Mouse (Mus musculus) liver, adult 2 months (tissue): ENCODE data around the gene Nudt17. TPM values are rescaled to one million over a fixed set of nuclear protein-coding genes. Genes with fewer than 3 reads are reported as not detected.

Experiments used
- DNase-seq: peaks from one replicate; pipeline ENCODE4 v3.0.0-alpha.2; 2011; ENCODE audit warnings: low read depth, low spot score; ENCODE audit errors: extremely low read depth
- H3K27ac ChIP-seq: fragments of 200-500 bp; replicated peaks from 2 replicates; pipeline ENCODE4 v1.5.1; 2012; ENCODE audit warnings: low read depth, mild to moderate bottlenecking, control low read depth, inconsistent platforms, low read length; ENCODE audit not compliant: insufficient read depth
- H3K27me3 ChIP-seq: fragments of 200-500 bp; 2 replicates; pipeline ENCODE4 v1.6.1; 2012; ENCODE audit warnings: mild to moderate bottlenecking, moderate library complexity, low read length, inconsistent platforms; ENCODE audit not compliant: control insufficient read depth, insufficient read depth
- H3K36me3 ChIP-seq: fragments of 200-500 bp; 2 replicates; pipeline ENCODE4 v1.6.1; 2012; ENCODE audit warnings: low read length, inconsistent platforms; ENCODE audit not compliant: control insufficient read depth, insufficient read depth
- H3K4me1 ChIP-seq: fragments of 200-500 bp; 2 replicates; pipeline ENCODE4 v1.6.1; 2011; ENCODE audit warnings: low read length; ENCODE audit not compliant: control insufficient read depth, insufficient read depth
- H3K4me3 ChIP-seq: fragments of 200-500 bp; 2 replicates; pipeline ENCODE4 v1.5.1; 2011; ENCODE audit warnings: low read depth, mild to moderate bottlenecking, control low read depth, low read length, moderate library complexity; ENCODE audit not compliant: insufficient read depth
- H3K79me2 ChIP-seq: fragments of 200-500 bp; 2 replicates; pipeline ENCODE4 v1.6.1; 2012; ENCODE audit warnings: inconsistent platforms, mild to moderate bottlenecking, low read length, moderate library complexity; ENCODE audit not compliant: control insufficient read depth, insufficient read depth
- H3K9ac ChIP-seq: fragments of 200-500 bp; 2 replicates; pipeline ENCODE4 v1.6.1; 2012; ENCODE audit warnings: low read depth, mild to moderate bottlenecking, control low read depth, inconsistent platforms, low read length
- CTCF ChIP-seq: fragments of 200-500 bp; IDR thresholded peaks from 2 replicates; pipeline ENCODE4 v1.5.1; 2011; ENCODE audit warnings: low read depth, low read length, control low read depth
- POLR2A ChIP-seq: fragments of 200-500 bp; IDR thresholded peaks from 2 replicates; pipeline ENCODE4 v1.6.1; 2011; ENCODE audit warnings: low read length, control low read depth; ENCODE audit not compliant: insufficient read depth; ENCODE audit errors: extremely low read depth
- WGBS: fragments of 180-500 bp; shearing (Covaris S2); methylation state at CpG from one replicate; pipeline ENCODE4 v1.1.7; 2018; 5-methylcytosine and 5-hydroxymethylcytosine counted together
- polyA plus RNA-seq: library from polyadenylated mRNA; depleted of rRNA; stranded (reverse); fragments of >200 nt; gene quantifications from 2 replicates; pipeline ENCODE4 v1.2.3, GENCODE M21; 2012
- total RNA-seq: library from RNA; depleted of rRNA; stranded (reverse); fragments of >200 nt; gene quantifications from 2 replicates; pipeline ENCODE4 v1.2.3, GENCODE M21; 2014

Gene Nudt17
- total and polyA plus RNA-seq, 2 experiments, result 0.28 to 0.69 TPM

GRCm38 (mm10) chr3:96700376-96700775, 8.0 kb downstream of the Nudt17 start:
- no peak overlapping the region for H3K27ac ChIP-seq
- peaks cover 10% of the 10 kb centered on the region for H3K36me3 ChIP-seq
- H3K27me3 ChIP-seq, result no peaks in the 10 kb centered on the region
- TF ChIP-seq POLR2A, result no peak
- TF ChIP-seq CTCF, result no peak; the same call in 1 of the 2 replicates
- H3K4me3 ChIP-seq, result no peak overlapping the region
- DNase-seq, result no peak
- H3K9ac ChIP-seq, result no peak overlapping the region
- peaks cover 6% of the 10 kb centered on the region; the same call in 1 of the 2 replicates for H3K79me2 ChIP-seq
- WGBS, result 69% methylated on average over 7 of the region's 7 CpGs
- peaks cover 2% of the 10 kb centered on the region for H3K4me1 ChIP-seq

- Histone ChIP-seq H3K4me1 (peaks cover 2% of the 10 kb centered on the region), H3K27me3 (no peaks in the 10 kb centered on the region), H3K36me3 (peaks cover 10% of the 10 kb centered on the region), H3K4me3 (no peak overlapping the region), H3K79me2 (peaks cover 6% of the 10 kb centered on the region; the same call in 1 of the 2 replicates), H3K9ac (no peak overlapping the region), H3K27ac (no peak overlapping the region)
- WGBS, result 85% methylated on average over 19 of the region's 19 CpGs
- TF ChIP-seq POLR2A (no peak), CTCF (no peak)
- no peak for DNase-seq
These were observed 9.2 kb downstream of the Nudt17 start for GRCm38 (mm10) chr3:96698993-96699690.

GRCm38 (mm10) chr3:96696766-96697732, 11.3 kb downstream of the Nudt17 start:
- H3K27me3 ChIP-seq, result no peaks in the 10 kb centered on the region
- peak overlapping the region; percentile 87 for H3K9ac ChIP-seq
- peaks cover 7% of the 10 kb centered on the region for H3K36me3 ChIP-seq
- H3K27ac ChIP-seq, result peak overlapping the region; percentile 80
- peaks cover 3% of the 10 kb centered on the region for H3K4me1 ChIP-seq
- peaks cover 6% of the 10 kb centered on the region; the same call in 1 of the 2 replicates for H3K79me2 ChIP-seq
- peak overlapping the region; percentile 81 for H3K4me3 ChIP-seq
- WGBS, result 1% methylated on average over 82 of the region's 85 CpGs
- DNase-seq, result peak; percentile 58
- TF ChIP-seq CTCF, result no peak
- TF ChIP-seq POLR2A, result 0 out of 2 replicates have a peak, but pooled peaks have one; percentile 48

GRCm38 (mm10) chr3:96696198-96696765, 12.1 kb downstream of the Nudt17 start, which contains the start of gene Pias3:
Gene Pias3 (plus strand): TSS chr3:96696384.
- WGBS, result under 1% methylated on average over 35 of the region's 35 CpGs
- Histone ChIP-seq H3K27me3 (no peaks in the 10 kb centered on the region), H3K36me3 (peaks cover 2% of the 10 kb centered on the region), H3K79me2 (peaks cover 6% of the 10 kb centered on the region; the same call in 1 of the 2 replicates), H3K4me1 (peaks cover 3% of the 10 kb centered on the region), H3K4me3 (peak within 1 kb of the TSS; percentile 81), H3K27ac (peak within 1 kb of the TSS; percentile 80), H3K9ac (peak within 1 kb of the TSS; percentile 87)
- TF ChIP-seq CTCF, result no peak
- TF ChIP-seq POLR2A, result peak; percentile 72
- DNase-seq, result peak; percentile 66

- WGBS, result 23% methylated on average over 1 of the region's 1 CpGs
- Histone ChIP-seq H3K4me1 (peaks cover 3% of the 10 kb centered on the region), H3K36me3 (no peaks in the 10 kb centered on the region), H3K27ac (no peak overlapping the region), H3K9ac (no peak overlapping the region), H3K27me3 (no peaks in the 10 kb centered on the region), H3K4me3 (no peak overlapping the region), H3K79me2 (peaks cover 6% of the 10 kb centered on the region; the same call in 1 of the 2 replicates)
- no peak for TF ChIP-seq CTCF
- TF ChIP-seq POLR2A, result no peak
- no peak for DNase-seq
These were observed 14.8 kb downstream of the Nudt17 start for GRCm38 (mm10) chr3:96693579-96693978.
